Mouse (Mus musculus): ENCODE results near the gene Crlf1. TPM values are rescaled to one million over a fixed set of nuclear protein-coding genes. Genes with fewer than 3 reads are reported as not detected.

Crlf1 gene
- total RNA-seq, 2 experiments from 2014 or later, result 3.4 to 3.8 TPM

DNA sequence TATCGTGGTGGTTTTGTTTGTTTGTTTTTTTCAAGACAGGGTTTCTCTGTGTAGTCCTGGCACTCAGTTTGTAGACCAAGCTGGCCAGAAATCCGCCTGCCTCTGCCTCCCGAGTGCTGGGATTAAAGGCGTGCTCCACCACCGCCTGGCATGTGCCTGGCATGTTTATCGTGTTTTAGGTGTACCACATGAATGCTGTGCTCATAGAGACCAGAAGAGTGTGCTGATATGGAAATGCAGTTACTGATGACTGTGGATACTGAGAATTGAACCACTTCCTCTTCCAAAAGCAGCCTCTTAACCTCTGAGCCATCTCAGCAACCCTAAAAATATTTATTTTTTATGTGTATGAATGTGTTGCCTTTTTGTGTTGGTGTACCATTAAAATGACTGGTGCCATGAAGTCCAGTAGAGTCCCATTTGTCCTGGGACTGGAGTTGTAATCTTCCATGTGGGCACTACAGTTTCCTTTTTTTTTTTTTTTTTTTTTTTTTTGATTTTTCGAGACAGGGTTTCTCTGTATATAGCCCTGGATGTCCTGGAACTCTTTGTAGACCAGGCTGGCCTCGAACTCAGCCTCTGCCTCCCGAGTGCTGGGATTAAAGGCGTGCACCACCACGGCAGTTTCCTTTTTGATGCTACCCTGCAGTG is 19.4 kb downstream of the Crlf1 start:
- intact Hi-C loops (cut with DNase I), result no loop called here
- no peak for DNase-seq

DNA sequence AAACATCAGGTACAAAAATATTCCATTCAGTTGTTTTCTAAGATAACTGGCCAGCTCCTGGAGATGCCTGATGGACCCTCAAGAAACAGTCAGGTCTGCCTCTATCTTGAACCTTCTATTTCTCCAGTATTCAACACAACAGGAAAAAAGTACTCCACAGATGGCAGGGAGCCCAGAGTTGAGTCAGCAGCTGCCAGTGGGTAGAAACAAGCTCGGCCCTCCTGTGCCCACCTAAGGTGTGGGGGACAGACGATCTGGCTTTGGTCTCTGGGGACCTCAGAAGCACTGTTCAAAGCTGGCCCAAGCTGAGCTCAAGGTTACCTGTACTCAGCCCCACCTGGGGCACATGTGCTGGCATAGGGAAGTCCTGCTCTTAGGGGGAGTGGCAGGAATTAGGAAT is 20.5 kb downstream of the Crlf1 start:
- no peak for DNase-seq
- intact Hi-C loops (cut with DNase I), result no loop called here

DNA sequence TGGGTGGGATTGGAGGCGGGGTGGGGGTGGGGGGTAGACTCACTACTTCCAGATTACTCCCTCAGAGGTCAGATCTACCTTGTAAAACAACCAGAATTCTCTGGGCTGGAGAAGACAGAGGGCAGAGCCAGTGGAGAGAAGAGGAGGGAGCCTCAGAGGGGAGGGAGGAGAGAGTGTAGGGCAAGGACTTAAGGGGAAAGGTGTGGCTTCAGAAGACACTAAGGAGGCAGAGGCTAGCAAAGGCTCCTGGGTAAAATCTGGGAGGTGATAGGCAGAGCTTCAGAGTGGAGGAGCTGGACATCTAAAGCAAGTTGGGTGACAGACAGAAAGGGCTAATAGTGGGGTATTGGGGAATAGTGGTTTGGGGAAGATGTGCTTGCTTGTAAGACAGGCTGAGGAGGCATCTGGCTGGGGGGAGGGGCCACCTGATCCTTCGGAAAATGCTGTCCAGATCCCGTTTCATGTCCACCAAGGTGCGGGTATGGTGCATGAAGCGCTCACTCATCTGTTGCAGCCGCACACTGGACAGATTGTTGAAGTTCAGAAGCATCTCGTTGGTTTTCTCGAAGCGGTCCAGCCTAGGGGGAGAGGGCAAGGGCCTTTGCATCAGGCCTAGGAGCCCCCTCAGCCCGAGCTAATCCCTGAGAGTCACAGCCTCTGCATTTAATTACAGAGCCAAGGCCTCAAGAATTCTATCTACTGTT is 25.1 kb downstream of the Crlf1 start:
- DNase-seq, result no peak
- intact Hi-C loops (cut with DNase I), result no loop called here

DNA sequence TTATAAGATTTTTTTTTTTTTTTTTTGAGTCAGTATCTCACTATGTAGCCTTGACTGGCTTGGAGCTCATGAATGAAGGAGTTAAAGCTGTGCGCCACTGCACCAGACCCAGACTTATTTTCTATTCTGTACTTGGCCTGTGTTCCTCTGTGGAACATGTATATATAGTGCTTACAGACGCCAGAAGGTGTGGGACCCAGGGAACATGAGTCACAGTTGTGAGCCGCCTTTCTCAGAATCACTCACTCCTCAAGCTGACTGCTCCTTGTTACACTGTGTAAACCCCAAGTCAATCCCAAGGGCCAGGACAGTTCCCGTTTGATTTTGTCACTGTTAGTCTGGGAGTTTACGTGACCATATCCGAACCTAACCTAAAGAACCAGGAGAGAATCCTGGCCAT is 26.1 kb downstream of the Crlf1 start:
- intact Hi-C loops (cut with DNase I), result no loop called here
- DNase-seq, result no peak

DNA sequence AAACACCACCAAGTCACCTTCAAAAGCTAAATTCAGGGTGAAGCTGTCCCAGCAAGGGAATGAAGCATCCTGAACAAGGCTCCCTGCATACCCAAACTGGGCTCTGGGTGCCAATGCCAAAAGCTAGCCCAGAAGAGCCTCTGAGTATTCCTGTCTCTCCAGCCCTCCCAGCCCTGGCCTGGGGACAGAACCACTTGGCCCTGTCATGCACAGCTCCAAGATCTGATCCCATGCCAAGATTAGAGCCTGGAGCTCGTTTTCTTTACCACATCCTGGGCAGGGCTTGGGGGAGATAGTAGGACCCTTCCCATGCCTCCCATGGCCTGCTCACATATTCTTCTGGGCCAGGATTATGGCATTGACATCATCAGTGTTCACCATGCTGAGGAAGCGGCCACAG is 26.6 kb downstream of the Crlf1 start:
- intact Hi-C loops (cut with DNase I), result no loop called here
- no peak for DNase-seq

DNA sequence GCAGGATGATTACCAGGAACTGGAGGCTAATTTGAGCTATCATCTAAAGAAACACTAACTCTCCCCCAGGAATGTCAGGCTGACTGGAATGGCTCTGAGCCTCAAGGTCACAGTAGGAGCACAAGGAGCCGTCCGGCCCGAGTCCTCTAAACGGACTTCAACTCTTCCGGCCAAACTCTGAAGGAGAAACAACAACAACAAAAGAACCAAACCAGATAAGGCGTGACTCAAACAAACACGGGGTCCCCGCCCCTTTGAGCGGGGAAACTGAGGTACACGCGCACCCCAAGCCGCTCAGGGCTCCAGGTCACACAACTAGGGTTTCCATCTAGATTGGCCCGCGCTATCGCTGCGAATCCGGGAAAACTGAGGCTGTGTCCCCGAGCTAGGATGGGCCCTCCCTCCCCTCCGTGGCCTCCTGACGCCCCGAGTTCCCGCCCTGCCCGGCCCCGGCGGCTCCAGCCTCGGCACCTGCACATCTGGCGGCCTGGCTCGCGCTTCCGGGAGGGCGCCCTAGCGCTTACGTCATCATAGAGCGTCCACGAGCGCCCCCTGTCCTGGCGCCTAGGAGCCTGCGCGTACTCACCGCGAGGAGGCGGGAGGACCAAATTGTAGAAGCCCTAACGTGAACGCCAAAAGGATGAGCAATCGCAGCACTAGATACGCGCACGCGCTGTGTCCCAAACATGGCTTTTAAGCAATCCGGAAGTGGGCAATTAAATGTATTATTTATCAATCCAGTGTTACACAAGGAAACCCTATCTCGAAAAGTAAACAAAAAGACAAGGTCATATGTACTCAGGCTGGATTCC is 29.8 kb downstream of the Crlf1 start:
- intact Hi-C loops (cut with DNase I), result no loop called here
- DNase-seq, result peak; percentile 90 to 92

DNA sequence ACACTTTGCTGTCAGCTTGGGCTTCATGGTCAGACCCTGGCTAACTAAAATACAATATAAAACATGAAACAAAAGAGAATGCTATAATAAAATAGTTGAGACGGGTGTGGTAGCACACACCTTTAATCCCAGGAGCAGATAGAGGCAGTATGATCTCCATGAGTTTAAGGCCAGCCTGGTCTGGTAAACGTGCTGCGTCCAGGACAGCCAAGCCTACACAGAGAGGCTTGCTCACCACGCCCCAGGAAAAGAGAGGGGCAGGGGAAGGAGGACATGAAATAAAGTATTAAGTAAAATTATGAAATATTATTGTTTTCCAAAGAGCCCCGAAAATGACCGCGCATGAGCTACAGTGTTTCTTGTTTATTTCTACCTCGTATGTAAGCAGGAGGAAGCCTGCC is 34.2 kb downstream of the Crlf1 start:
- intact Hi-C loops (cut with DNase I), result no loop called here
- DNase-seq, result no peak

DNA sequence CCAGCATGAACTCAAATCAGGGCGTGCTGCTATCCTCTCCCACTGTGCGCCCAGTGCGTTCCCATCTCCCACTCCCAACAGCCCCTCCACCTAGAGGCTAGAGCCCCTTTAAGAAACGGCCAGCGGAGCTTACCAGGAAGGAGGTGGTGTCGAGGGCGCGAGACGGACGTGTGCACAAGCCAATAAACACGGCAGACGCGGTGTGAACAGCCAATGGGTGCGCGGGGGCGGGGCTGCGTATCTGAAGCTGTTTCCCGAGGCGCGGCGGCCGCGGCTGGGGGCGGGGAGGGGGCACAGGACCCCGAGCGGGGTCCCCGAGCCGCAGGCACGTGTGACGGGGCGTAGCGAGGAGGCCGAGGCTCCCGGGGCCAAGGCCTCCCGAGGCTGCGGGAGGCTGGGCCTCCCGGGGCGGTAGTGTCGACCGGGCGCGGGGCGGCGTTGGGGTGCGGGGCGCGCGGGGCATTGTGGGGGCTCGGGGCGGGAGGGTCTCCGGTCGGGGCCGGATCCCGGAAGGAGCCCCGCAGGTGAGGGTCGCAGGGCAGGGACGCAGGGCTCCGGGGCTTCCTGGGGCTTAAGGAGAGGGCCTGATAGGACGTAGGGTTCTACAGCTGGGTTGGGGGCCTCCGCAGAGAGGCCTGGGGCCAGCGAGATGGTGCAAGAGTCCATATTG is 34.7 kb downstream of the Crlf1 start, which contains the start of the genes Fkbp8 and Kxd1:
TSS of gene Fkbp8 (plus strand) at position 213 of the 670 bp plus-strand sequence.
TSS of gene Kxd1 (minus strand) at position 445 of the 670 bp plus-strand sequence.
- intact Hi-C loops (cut with DNase I), result no loop called here
- peak; percentile 95 to 100 for DNase-seq

DNA sequence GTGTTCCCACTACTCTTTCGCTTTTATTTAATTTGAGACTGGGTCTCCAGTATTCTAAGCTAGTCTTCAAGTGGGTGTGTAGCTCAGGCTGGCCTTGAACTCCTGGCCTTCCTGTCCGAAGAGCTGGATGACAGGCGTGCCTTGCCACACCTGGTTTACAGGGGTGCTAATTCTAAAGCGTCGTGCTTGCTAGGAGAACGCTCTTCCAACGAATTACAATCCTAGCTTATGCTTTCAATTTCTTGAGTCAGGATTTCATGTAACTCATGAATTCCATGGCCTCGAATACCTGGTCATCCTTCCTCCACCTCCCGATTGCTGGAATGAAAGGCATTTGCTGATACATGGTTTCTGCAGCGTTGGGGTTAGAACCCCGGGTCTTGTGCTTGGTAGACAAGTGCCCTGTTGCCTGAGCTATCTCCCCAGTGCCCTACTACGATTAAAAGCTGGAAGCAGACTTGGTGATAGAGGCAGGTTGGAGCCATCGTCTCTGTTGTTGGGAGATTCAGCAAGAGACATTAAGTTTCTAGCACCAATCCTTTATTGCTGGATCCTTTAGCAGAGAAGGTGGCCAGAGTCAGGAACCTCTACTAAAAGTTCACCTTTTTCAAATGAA is 35.3 kb downstream of the Crlf1 start:
- no peak for DNase-seq
- intact Hi-C loops (cut with DNase I), result no loop called here

DNA sequence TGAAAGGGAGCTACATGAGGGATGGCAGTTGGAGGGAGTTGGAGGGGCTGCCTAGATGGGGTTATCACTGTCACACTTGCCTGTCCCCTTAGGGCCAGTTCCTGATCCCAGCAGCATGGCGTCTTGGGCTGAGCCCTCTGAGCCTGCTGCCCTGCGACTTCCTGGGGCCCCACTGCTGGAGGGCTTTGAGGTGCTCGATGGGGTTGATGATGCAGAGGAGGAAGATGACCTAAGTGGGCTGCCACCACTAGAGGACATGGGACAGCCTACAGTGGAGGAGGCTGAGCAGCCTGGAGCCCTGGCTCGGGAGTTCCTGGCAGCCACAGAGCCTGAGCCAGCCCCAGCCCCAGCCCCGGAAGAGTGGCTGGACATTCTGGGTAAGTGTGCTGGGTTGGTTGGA is 36.3 kb downstream of the Crlf1 start:
- intact Hi-C loops (cut with DNase I), result no loop called here
- no peak for DNase-seq

DNA sequence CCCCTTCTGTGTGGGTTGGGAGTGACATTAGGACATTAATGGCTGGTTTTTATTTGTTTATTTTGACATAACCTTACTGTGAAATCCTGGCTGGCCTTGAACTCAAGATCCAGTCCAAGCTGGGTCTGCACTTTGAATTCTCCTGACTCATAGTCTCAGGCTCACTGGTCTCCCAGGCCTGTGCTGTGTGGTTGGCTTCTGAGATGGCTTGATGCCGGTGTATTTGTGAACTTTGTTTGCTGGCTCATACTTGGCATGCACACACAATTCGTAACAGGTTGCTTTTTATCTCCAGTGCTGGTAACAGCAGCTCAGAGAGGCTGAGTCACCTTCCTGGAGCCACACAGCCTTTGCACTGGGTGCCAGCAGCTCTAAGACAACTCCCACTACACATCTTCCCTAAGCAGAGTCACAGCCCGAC is 36.8 kb downstream of the Crlf1 start:
- DNase-seq, result no peak
- intact Hi-C loops (cut with DNase I), result no loop called here

DNA sequence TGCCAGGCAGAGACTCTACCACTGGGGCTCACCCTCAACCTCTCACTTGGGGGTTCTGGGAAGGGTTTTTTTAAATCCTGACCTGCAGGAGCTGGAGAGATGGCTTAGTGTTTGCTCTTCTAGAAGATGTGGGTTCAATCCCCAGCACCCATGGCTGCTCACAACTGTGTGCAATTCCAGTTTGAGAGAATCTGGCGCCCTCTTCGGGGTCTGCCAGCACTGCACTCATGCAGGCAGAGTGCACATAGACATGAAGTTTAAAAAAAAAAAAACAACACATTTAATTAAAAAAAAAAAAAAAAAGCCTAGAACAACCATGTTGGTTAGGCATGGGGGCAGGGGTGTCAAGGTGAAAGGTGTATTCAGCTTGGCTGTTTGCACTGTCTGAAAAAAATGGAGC is 37.4 kb downstream of the Crlf1 start:
- no peak for DNase-seq
- intact Hi-C loops (cut with DNase I), result no loop called here

DNA sequence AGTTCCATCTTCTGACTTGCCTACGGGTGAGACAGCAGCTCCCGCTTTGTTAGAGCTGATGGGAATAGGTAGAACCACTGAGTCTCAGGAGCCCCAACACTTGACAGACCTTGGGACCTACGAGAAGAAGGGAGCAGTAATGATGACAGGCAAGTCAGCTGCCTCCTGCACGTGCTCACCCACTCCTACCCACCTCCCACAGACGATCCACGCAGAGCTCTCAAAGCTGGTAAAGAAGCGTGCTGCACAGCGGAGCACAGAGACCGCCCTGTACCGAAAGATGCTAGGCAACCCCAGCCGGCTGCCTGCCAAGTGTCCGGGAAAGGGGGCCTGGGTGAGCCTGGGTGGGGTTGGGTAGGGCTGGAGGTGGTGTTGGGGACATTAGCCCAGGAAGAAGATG is 41.3 kb downstream of the Crlf1 start:
- no peak for DNase-seq
- intact Hi-C loops (cut with DNase I), result no loop called here

DNA sequence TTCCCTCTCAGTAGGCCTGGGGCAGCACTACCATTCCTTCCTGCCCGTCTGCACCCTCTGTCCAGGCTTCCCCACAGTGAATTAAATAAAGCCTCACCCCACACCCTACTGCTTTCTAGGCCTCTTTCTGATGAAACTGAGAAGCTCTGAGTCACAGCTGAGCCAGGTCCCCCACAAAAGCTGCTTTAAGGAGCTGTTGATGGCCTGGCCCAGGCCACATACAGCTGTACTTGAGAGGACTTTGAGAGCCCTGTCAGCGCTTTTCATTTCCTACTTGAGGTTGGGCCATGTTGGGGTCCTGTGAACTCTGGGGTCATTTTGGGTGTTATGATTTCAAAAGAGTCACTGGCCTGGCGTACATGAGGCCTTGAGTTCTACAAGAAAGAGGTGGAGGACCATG is 42.3 kb downstream of the Crlf1 start:
- intact Hi-C loops (cut with DNase I), result no loop called here
- DNase-seq, result no peak

DNA sequence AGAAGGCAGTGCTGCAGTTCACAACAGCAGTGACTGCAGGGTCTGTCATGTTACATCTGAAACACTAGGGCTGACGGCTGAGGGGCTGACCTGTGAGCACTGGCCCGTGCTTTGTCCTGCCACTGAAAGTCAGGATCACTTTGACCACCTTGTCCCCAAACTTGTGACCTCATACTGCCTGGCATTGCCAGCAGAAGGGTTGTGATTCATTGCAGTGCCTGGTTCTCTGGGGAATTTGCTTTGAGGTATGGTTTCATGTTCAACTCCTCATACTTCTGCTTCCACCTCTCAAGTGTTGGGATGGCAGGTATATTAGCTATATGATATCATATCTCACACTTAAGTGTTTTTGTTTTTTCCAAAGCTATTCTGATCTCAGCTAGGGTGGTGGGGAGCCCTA is 42.7 kb downstream of the Crlf1 start:
- intact Hi-C loops (cut with DNase I), result no loop called here
- no peak for DNase-seq

DNA sequence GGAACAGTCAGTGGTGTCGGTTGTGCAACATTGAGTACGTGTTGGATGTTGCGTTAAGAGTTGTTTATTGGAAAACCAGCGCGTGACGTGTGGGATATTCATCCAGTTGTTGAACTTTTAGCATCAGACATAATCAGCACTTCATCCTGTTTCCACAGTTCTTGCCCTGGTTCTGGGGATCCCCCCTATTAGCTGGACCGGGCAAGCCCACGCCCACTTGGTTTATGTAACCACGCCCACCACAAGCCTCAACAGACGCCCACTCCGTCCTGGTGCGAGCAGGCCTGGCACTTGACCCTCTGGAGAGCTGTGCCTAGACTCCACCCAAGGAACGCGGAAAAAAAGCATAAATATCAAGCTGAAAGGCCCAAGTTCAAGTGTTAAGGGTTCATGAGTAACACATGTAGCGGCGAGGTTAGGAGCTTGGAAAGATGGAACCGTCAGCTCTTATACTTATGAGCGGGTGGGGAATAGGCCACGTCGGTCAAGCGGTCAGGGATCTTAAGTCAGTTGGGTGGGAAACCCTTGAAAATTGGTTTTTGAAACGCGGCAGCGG is 45.1 kb downstream of the Crlf1 start:
- intact Hi-C loops (cut with DNase I), result no loop called here
- DNase-seq, result peak; percentile 50 to 64

DNA sequence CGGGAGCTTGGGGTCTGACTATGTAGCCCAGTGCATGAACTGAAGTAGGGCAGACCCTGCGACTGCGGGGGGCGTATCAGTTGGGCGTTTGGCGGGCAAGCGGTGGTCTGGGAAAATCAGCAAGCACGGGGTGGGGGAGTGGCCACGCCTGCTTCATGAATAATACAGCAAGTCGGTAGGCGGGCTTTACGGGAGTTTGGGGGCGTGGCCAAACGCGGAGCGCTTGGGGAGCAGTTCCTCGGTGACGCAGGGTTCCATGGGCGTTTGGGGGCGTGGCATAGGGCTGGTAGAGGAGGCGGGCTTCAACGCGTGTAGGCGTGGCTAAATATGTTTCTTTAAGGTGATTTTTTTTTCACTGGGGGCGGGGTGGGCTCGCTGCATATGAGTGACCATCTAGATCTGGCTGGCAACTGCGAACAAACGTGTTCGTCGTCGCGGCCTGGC is 45.7 kb downstream of the Crlf1 start:
- DNase-seq, result peak; percentile 100
- intact Hi-C loops (cut with DNase I), result no loop called here

DNA sequence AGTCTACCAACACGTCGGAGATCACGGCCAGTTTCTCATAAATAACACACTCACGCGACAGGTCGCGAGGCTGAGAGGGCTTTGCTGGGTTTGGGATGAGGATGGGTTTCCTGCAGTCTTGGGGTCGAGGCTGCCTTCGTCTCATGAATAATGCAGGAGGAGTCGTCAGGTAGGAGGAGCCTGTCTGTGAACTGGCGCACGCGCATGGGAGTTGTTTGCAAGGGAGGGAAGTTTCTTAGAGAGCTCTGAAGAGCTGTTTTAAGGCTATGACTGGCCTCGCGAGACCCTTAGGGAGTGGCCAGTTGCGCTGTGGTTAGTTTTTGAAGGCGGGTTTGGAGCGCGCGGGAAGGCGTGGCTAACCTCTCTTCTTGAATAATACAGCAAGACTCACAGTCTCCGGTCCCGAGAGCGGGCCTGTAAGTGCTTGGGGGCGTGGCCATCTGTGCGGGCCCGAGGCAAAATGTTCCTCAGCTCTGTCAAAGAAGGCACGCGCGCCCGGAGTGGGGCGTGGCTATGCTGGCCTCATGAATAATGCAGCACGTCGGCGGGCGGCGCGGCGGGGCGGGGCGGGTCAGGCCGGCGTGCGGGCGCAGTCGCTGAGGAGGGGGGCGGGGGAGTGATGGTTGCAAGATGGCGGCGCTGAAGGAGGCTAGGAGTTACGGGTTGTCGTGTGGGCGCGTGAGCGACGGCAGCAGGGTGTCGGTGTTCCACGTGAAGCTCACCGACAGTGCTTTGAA is 46.3 kb downstream of the Crlf1 start, which contains the start of gene Ell:
TSS of gene Ell (plus strand) at position 381 of the 737 bp plus-strand sequence.
- peak; percentile 99 to 100 for DNase-seq
- intact Hi-C loops (cut with DNase I), result no loop called here

DNA sequence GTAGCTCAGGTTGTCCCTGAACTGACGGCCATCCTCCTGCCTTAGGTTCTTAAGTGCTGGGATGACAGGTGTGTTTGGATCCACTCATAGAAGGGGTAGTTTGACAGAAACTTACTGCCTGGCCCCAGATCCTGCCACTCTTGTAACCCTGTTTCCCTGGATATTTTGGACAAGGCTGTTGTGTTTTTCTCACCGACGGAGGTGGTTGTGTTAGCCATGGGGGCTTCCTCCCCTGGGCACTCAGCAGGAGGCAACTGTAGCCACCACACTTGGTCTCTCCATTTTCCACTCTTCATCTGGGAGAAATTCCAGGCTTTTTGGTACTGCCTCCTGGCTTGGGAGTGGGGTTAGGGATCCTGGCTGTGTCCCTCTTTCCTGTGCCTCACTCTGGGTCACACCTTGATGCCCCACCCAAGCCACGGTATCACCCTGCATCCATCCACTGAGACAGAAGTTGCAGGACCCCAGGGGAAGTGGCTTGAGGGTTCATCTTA is 47.1 kb downstream of the Crlf1 start:
- intact Hi-C loops (cut with DNase I), result no loop called here

More for the DNA sequence above, 47.1 kb downstream of the Crlf1 start:
- DNase-seq, result no peak

Data from gastrocnemius, postnatal 36 days (tissue).